Mouse (Mus musculus): ENCODE measurements around the gene Chodl.

The Chodl gene

DNA sequence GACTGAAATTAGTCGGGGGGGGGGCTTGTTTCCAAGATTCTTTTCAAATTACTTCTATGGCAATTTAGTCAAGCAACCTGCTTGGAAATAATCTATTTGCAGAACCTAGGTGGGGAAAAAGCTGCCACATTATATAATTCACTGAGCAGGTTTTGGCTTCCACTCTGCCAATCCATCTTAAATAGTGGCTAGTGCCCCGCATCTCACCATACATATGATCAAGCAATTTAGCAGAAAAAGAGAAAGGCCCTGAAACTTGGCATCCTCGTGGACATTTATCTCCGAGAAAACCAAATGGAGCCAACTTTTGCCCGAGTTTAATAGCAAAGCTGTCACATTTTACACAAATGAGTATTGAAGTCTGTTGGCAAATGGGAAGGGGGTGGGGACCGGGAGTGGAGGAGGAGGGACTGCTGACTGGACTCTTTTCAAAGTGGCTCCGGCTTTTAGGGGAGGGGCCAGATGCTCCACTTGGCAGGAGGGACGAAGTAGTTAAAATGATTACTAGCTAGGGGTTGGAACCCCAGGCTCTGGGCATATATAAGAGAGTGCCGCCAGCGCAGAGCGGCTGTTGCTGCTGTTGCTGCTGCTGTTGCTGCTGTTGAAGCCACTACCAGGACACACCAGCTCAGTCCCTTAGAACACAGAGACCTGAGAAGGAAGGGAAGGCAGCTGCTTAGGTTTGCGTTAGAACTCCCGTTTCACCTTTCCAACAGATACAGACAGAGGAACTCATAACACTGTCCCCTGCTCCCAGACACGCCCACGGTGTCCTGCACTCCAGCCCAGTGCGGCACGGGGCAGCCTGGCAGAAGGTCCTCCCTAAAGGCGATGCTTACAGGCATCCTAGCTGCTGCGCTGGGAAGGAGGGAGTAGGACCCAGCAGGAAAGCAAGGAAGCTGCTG is at the start of gene Chodl:
TSS of gene Chodl (plus strand) at position 567 of the 905 bp plus-strand sequence.
- DNase-seq (ENCODE audit: low spot score): no peak

DNA sequence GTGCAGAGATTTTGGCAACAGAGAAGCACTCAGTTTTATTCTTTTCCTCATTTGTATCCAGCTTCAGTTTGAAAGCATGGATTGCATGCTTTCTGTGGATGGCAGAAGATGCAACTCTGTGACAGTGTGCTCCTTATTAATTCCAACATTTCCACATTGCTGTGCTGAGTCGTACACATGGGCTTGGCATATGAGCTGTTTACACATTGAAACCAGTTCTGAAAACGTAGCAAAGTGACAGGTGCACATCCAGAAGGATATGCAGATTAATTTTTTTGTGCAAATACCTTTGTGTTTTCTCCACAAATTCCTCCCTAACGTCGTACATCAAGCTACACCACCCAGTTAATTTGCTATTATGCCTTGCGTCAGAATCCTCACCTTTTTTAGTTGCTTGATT is 8.1 kb upstream of the Chodl start:
- DNase-seq (ENCODE audit: low spot score): no peak

DNA sequence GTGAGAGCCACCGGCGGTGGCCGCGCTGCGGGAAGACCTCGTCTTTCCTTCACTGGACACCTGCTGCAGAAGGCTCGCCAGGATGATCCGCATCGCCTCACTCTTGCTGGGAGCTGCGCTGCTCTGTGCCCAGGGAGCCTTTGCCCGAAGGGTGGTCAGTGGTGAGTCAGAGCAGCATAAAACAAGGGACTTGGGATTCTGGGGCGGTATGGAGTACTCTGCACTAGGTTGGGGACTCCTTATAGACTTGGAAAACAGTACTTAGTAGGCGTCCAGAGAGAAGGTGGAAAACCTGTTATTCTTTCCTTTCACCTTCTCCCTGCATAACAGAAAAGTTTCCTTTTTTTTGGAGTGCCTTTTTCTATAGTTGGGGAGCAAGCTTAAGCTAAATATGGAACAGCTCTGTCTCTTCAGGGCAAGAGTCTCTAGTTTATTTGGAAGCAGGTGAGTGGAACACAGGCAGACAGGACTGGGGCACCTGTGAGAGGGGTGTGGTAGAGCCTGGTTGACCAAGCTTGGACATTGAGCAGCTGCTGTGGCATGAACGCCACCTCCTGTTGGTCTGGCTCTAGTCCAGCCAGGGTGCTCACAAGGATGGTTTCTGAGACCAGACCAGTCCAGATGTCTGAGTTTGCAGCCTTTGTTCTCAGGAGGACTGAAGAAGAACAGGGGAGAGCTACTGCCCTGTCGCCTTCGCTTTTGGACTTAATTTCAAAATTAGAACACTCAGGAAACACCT is 708 bp downstream of the Chodl start:
- no peak for DNase-seq (ENCODE audit: low spot score)

DNA sequence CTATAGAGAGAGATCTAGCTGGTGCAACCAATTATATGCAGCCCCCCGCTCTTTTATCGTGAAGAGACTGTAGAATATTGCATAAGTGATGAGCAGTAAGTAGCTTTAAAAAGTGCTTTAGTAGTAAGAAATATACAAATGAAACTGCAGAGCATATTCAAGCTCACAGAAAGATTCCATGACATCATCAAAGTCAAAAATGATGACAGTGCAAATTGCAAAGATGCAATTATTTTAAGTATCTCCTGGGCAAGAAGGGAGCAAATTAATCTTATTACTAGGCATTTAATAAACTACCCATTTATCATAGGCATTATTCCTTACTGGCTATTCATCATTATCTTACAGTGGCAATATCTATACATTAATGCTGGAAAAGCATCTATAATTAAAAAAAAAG is 3.5 kb downstream of the Chodl start:
- DNase-seq (ENCODE audit: low spot score): no peak

DNA sequence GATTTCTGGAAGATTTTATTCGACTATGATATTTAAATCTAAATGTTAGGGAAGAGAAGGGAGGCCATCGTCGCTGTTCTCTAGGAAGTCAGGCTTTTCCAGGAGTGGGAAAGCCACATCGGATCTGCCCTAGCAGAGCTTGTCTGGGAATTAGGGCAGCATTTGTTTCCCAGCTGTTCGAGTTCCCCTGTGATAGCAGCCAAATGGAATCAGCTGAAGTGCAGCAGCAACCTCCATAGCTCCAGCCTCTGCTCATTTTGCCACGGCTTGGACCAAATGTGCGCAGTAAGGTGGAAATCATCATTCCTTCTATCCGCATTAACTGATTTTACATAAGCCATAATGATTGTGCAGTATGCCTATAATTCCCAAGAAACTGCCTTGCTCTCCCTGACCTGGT is 7.0 kb downstream of the Chodl start:
- DNase-seq (ENCODE audit: low spot score): no peak

DNA sequence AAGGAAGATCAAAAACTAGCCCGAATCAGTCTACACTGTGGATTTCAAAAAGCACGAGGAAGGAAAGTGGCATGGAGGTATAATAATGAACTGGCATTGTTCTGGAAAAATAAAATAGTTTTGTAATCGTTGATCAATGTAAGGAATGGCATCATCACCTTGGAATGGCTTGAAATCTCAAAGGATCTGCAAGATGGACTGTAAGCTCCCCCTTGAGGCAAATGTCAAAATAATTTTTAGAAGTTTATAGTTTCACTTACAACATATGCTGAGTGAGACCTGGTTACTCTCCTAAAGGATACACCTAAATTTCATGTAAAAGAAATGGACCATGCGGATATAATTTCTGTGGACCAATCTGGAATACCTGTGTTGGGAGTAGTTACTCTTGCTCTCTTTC is 19.6 kb downstream of the Chodl start:
- no peak for DNase-seq (ENCODE audit: low spot score)

DNA sequence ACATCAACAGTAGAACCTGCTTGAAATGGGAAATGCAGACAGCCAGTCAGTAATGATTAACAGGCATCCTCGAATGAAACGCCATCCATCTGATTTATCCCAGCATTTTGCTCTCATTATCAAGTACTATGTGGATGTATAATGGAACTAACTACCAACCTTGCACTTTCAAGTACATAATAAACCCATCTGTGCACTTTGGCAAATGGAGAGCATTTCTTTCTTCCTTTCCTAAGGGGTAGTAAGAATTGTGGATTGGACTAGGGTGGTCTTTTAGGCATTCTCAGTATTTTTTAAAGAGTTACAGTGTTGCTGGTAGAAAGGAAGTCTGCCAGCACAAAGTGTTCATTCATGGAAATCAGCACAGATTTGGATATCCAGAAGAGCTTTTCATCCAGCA is 26.7 kb downstream of the Chodl start:
- DNase-seq (ENCODE audit: low spot score): no peak

DNA sequence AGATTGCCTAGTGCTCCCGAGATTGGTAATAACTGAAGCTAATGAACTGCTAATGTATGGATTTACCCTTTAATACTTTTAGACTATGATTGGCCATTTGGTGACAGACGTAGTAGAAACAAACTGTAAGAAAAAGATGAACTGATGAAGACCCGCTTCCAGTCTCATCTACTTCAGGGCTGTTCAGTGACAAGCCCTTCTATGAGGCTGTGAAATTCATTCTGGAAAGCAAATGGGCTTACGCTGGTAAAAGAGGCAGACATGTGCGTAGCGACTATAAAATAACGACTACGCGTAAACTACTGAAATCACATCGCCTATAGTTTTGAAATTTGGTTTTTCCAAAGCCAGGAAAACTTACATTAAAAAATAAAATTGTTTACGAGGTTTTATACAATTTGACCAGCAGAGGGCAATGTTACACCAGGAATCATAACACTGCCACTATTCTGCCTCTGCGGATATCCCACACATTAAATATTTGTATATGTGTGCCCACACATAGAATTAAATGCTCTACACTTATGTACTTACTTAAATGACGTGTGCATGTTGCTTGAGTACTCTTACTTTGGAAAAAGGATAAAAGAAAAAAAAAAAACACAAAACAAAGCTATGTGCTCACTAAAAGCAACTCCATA is 38.5 kb downstream of the Chodl start:
- no peak for DNase-seq (ENCODE audit: low spot score)

DNA sequence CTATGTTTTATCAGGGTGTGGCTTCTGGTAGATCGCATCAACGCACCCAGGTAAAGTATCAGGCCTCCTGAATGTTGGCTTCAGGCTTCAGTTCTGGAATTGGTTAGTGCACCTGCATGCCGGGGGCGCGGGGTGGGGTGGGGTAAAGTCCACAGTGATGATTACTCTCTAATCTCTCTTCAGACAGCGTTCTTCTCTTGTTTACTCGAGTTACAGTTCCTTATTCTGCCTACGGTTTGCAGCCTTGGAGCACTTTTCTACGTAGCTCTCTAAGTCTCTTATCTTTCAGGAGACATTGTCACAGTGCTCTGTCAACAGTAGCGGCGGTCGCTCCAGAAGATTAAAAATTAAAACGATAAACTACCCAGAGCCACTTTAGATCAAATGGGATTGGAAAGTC is 43.4 kb downstream of the Chodl start:
- no peak for DNase-seq (ENCODE audit: low spot score)

DNA sequence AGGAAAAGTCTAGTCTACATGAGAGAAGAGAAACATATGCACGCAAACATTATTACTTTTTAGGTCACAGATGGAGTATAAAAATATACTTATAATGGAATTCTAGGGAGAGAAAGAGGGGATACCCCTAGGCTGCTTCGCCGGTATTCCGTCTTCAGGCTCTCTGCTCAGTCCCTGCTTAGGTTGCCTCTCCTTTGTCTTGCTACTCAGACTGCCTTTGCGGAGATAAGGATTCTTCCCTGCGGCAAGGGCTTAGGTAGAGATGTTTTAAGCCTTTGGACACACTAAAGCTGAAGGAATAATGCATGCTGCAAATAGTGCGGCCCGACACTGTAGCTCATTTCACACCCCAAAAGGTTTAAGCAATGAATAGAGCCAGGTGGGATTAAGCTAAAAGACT is 45.6 kb downstream of the Chodl start:
- DNase-seq (ENCODE audit: low spot score): no peak
